Mouse (Mus musculus): ENCODE measurements around the gene Oaz2. TPM values are rescaled to one million over a fixed set of nuclear protein-coding genes. Genes with fewer than 3 reads are reported as not detected.

Oaz2 gene
- polyA plus RNA-seq (2014; fragmentation: Illumina TruSeq; extraction: RNeasy Lipid Tissue Mini Kit (QIAGEN cat#74804); ENCODE audit: low read depth, low replicate concordance): 107 TPM

GRCm38 (mm10) chr9:65667701-65668100, at the start of gene Oaz2:
Gene Oaz2 (plus strand): TSS chr9:65668001.

GRCm38 (mm10) chr9:65629025-65629766, 38.6 kb upstream of the Oaz2 start, which contains the start of gene Rbpms2:
Gene Rbpms2 (plus strand): TSS chr9:65629648.

Other genes starting within 250 kb of the Oaz2 start
- gene Slc51b, start 245.0 kb upstream of the Oaz2 start, polyA plus RNA-seq (2014; fragmentation: Illumina TruSeq; extraction: RNeasy Lipid Tissue Mini Kit (QIAGEN cat#74804); ENCODE audit: low read depth, low replicate concordance): not detected
- 14.9 TPM for gene Mtfmt, start 232.2 kb upstream of the Oaz2 start, polyA plus RNA-seq (2014; fragmentation: Illumina TruSeq; extraction: RNeasy Lipid Tissue Mini Kit (QIAGEN cat#74804); ENCODE audit: low read depth, low replicate concordance)
- gene Spg21, start 207.1 kb upstream of the Oaz2 start, polyA plus RNA-seq (2014; fragmentation: Illumina TruSeq; extraction: RNeasy Lipid Tissue Mini Kit (QIAGEN cat#74804); ENCODE audit: low read depth, low replicate concordance): 75.8 TPM
- gene Ankdd1a, start 147.8 kb upstream of the Oaz2 start, polyA plus RNA-seq (2014; fragmentation: Illumina TruSeq; extraction: RNeasy Lipid Tissue Mini Kit (QIAGEN cat#74804); ENCODE audit: low read depth, low replicate concordance): not detected
- gene Plekho2, start 88.0 kb upstream of the Oaz2 start, polyA plus RNA-seq (2014; fragmentation: Illumina TruSeq; extraction: RNeasy Lipid Tissue Mini Kit (QIAGEN cat#74804); ENCODE audit: low read depth, low replicate concordance): 20.2 TPM
- 0.20 TPM for gene Pif1, start 80.8 kb upstream of the Oaz2 start, polyA plus RNA-seq (2014; fragmentation: Illumina TruSeq; extraction: RNeasy Lipid Tissue Mini Kit (QIAGEN cat#74804); ENCODE audit: low read depth, low replicate concordance)
- gene Rbpms2, start 38.4 kb upstream of the Oaz2 start, polyA plus RNA-seq (2014; fragmentation: Illumina TruSeq; extraction: RNeasy Lipid Tissue Mini Kit (QIAGEN cat#74804); ENCODE audit: low read depth, low replicate concordance): 14.7 TPM
- 12.7 TPM for gene Zfp609, start 159.6 kb downstream of the Oaz2 start, polyA plus RNA-seq (2014; fragmentation: Illumina TruSeq; extraction: RNeasy Lipid Tissue Mini Kit (QIAGEN cat#74804); ENCODE audit: low read depth, low replicate concordance)
- gene Pclaf, start 222.2 kb downstream of the Oaz2 start, polyA plus RNA-seq (2014; fragmentation: Illumina TruSeq; extraction: RNeasy Lipid Tissue Mini Kit (QIAGEN cat#74804); ENCODE audit: low read depth, low replicate concordance): 1.4 TPM
- gene Trip4, start 240.8 kb downstream of the Oaz2 start, polyA plus RNA-seq (2014; fragmentation: Illumina TruSeq; extraction: RNeasy Lipid Tissue Mini Kit (QIAGEN cat#74804); ENCODE audit: low read depth, low replicate concordance): 30.1 TPM
- 9.6 TPM for gene Csnk1g1, start 240.9 kb downstream of the Oaz2 start, polyA plus RNA-seq (2014; fragmentation: Illumina TruSeq; extraction: RNeasy Lipid Tissue Mini Kit (QIAGEN cat#74804); ENCODE audit: low read depth, low replicate concordance)